Mouse (Mus musculus) cerebellum, adult (tissue): ENCODE results near the gene Mindy2.
A peak's percentile ranks its signal among the peaks of the same experiment; 100 is the strongest.

Source experiments
- ATAC-seq: cut with Nextera tagmentation; 2 replicates; pipeline ENCODE4 v1.9.2; 2017; ENCODE audit warnings: mild to moderate bottlenecking, moderate library complexity, mixed read lengths; ENCODE audit not compliant: insufficient number of reproducible peaks, low FRiP score, low TSS enrichment

The Mindy2 gene

GRCm38 (mm10) chr9:70669197-70669596 is 12.2 kb upstream of the Mindy2 start:
- no peak for ATAC-seq

- no peak for ATAC-seq
Measured at GRCm38 (mm10) chr9:70668048-70668447, 11.1 kb upstream of the Mindy2 start.

- no peak for ATAC-seq
Measured at GRCm38 (mm10) chr9:70666811-70667210, 9.8 kb upstream of the Mindy2 start.

- ATAC-seq: peak; percentile 94
Measured at GRCm38 (mm10) chr9:70665372-70666145, 8.6 kb upstream of the Mindy2 start.

- no peak for ATAC-seq
Measured at GRCm38 (mm10) chr9:70664847-70665246, 7.9 kb upstream of the Mindy2 start.

GRCm38 (mm10) chr9:70658266-70658665 is 1.3 kb upstream of the Mindy2 start:
- ATAC-seq: no peak

GRCm38 (mm10) chr9:70656130-70657007 is 605 bp downstream of the Mindy2 start, which contains the start of gene Gm10642:
TSS of gene Gm10642 (plus strand) at chr9:70656251.
- peak; percentile 45; the same call in 1 of the 2 replicates for ATAC-seq

GRCm38 (mm10) chr9:70655764-70656129 is 1.2 kb downstream of the Mindy2 start:
- no peak for ATAC-seq

- no peak for ATAC-seq
Measured at GRCm38 (mm10) chr9:70654496-70654895, 2.5 kb downstream of the Mindy2 start.

- ATAC-seq: no peak
Measured at GRCm38 (mm10) chr9:70653875-70654274, 3.1 kb downstream of the Mindy2 start.

- ATAC-seq: no peak
Measured at GRCm38 (mm10) chr9:70652221-70652620, 4.8 kb downstream of the Mindy2 start.

- no peak for ATAC-seq
Measured at GRCm38 (mm10) chr9:70650994-70651393, 6.0 kb downstream of the Mindy2 start.

GRCm38 (mm10) chr9:70650260-70650659 is 6.7 kb downstream of the Mindy2 start:
- no peak for ATAC-seq

GRCm38 (mm10) chr9:70636748-70637147 is 20.2 kb downstream of the Mindy2 start:
- ATAC-seq: no peak

- ATAC-seq: no peak
Measured at GRCm38 (mm10) chr9:70631665-70632064, 25.3 kb downstream of the Mindy2 start.

- ATAC-seq: peak; percentile 78; the same call in 1 of the 2 replicates
Measured at GRCm38 (mm10) chr9:70629711-70630110, 27.3 kb downstream of the Mindy2 start.

GRCm38 (mm10) chr9:70611026-70611673 is 45.8 kb downstream of the Mindy2 start:
- ATAC-seq: no peak

GRCm38 (mm10) chr9:70602186-70602845 is 54.7 kb downstream of the Mindy2 start:
- ATAC-seq: no peak

GRCm38 (mm10) chr9:70598271-70598670 is 58.7 kb downstream of the Mindy2 start:
- ATAC-seq: no peak

GRCm38 (mm10) chr9:70591486-70591885 is 65.5 kb downstream of the Mindy2 start:
- no peak for ATAC-seq
